Mouse (Mus musculus) liver, embryonic 14.5 days (tissue): ENCODE results near the gene Midn. TPM values are rescaled to one million over a fixed set of nuclear protein-coding genes. Genes with fewer than 3 reads are reported as not detected.
A peak's percentile ranks its signal among the peaks of the same experiment; 100 is the strongest.

Experiments used
- ATAC-seq: fragments of 200-750 bp; cut with Nextera tagmentation; 2 replicates; pipeline ENCODE4 v1.8.0; 2017; ENCODE audit warnings: moderate number of reproducible peaks, mild to moderate bottlenecking, moderate library complexity; ENCODE audit not compliant: insufficient read depth
- DNase-seq, 3 experiments: peaks; one replicate each; pipeline ENCODE4 v3.0.0-alpha.2; 2012 to 2013; ENCODE audit warnings: low read depth in 3 of 3, low spot score in 3 of 3
- H3K27ac ChIP-seq: fragments of 300-500 bp; sonication (generic); 2 replicates; pipeline ENCODE4 v1.5.1; 2014; ENCODE audit warnings: moderate library complexity, mild to moderate bottlenecking, control low read depth, inconsistent platforms
- H3K27me3 ChIP-seq: fragments of 300-500 bp; sonication (generic); 2 replicates; pipeline ENCODE4 v1.6.1; 2014; ENCODE audit warnings: mild to moderate bottlenecking, low read length, moderate library complexity; ENCODE audit not compliant: control insufficient read depth, insufficient read depth
- H3K36me3 ChIP-seq: fragments of 300-500 bp; sonication (generic); replicated peaks from 2 replicates; pipeline ENCODE4 v1.6.1; 2014; ENCODE audit warnings: low read depth; ENCODE audit not compliant: control insufficient read depth, insufficient read depth
- H3K4me1 ChIP-seq, 2 experiments: fragments of 200-500 bp in 1 of 2; fragments of 300-500 bp in 1 of 2; sonication (generic) in 1 of 2; replicated peaks; 2 replicates each; pipeline ENCODE4 v1.6.1; 2012 to 2014; ENCODE audit warnings: antibody characterized with exemption in 1 of 2, inconsistent platforms in 1 of 2, low read length in 1 of 2; ENCODE audit not compliant: control insufficient read depth in 2 of 2, insufficient read depth in 2 of 2
- H3K4me2 ChIP-seq: fragments of 300-500 bp; sonication (generic); 2 replicates; pipeline ENCODE4 v1.6.1; 2014; ENCODE audit warnings: low read depth, mild to moderate bottlenecking, control low read depth, moderate library complexity
- H3K4me3 ChIP-seq, 2 experiments: fragments of 200-500 bp in 1 of 2; fragments of 300-500 bp in 1 of 2; sonication (generic) in 1 of 2; 2 replicates each; pipeline ENCODE4 v1.5.1; 2012 to 2014; ENCODE audit warnings: low read depth in 2 of 2, low read length in 2 of 2, mild to moderate bottlenecking in 2 of 2, control low read depth in 1 of 2, inconsistent platforms in 1 of 2, moderate library complexity in 1 of 2; ENCODE audit not compliant: insufficient read depth in 1 of 2
- H3K9ac ChIP-seq: fragments of 300-500 bp; sonication (generic); replicated peaks from 2 replicates; pipeline ENCODE4 v1.6.1; 2014; ENCODE audit warnings: mild to moderate bottlenecking, control low read depth, moderate library complexity
- H3K9me3 ChIP-seq: fragments of 300-500 bp; sonication (generic); 2 replicates; pipeline ENCODE4 v1.6.1; 2016; ENCODE audit warnings: low read length, mixed read lengths; ENCODE audit not compliant: control insufficient read depth
- CTCF ChIP-seq: IDR thresholded peaks from 2 replicates; pipeline ENCODE4 v1.5.1; 2016; ENCODE audit warnings: antibody characterized with exemption, low read depth, control low read depth
- EP300 ChIP-seq: IDR thresholded peaks from 2 replicates; pipeline ENCODE4 v1.6.1; 2016; ENCODE audit warnings: antibody characterized with exemption, low read depth
- WGBS: fragments of 180-500 bp; shearing (Covaris S2); extraction: QIAGEN DNeasy Blood & Tissue Kit; methylation state at CpG from one replicate; pipeline ENCODE4 v1.1.7; 2014; ENCODE audit not compliant: insufficient replicate concordance; 5-methylcytosine and 5-hydroxymethylcytosine counted together
- polyA plus RNA-seq, 2 experiments: library from polyadenylated mRNA; depleted of rRNA in 1 of 2; stranded (reverse) in 1 of 2; unstranded in 1 of 2; fragments of >200 nt; fragmentation: Nextera tagmentation in 1 of 2; extraction: Ambion mirVana in 1 of 2; gene quantifications; 2 replicates each; pipeline versions ENCODE4 v1.2.1 to v1.2.3; 2012 to 2014

Midn gene
- polyA plus RNA-seq, 2 experiments, result 5.1 to 9.1 TPM

GRCm38 (mm10) chr10:80142530-80142925 lies 5.5 kb upstream of the Midn start:
- H3K4me3 ChIP-seq, result peak overlapping the region; percentile 70 to 71
- TF ChIP-seq EP300, result no peak
- no peak for TF ChIP-seq CTCF
- H3K9me3 ChIP-seq, result no peaks in the 10 kb centered on the region
- peak overlapping the region; percentile 94 for H3K4me2 ChIP-seq
- WGBS, result 0% methylated on average over 15 of the region's 15 CpGs
- peaks cover 16% of the 10 kb centered on the region for H3K36me3 ChIP-seq
- H3K9ac ChIP-seq, result peak overlapping the region; percentile 84
- peaks cover 24 to 38% of the 10 kb centered on the region in 2 experiments for H3K4me1 ChIP-seq
- peaks cover 19% of the 10 kb centered on the region for H3K27me3 ChIP-seq
- ATAC-seq (peak; percentile 45), DNase-seq (no peak)
- H3K27ac ChIP-seq, result peak overlapping the region; percentile 86

GRCm38 (mm10) chr10:80143664-80144063 lies 4.4 kb upstream of the Midn start:
- ATAC-seq (no peak), DNase-seq (no peak)
- Histone ChIP-seq H3K9me3 (no peaks in the 10 kb centered on the region), H3K9ac (no peak overlapping the region), H3K27me3 (peaks cover 8% of the 10 kb centered on the region), H3K36me3 (peaks cover 16% of the 10 kb centered on the region), H3K4me1 (peaks cover 28 to 39% of the 10 kb centered on the region in 2 experiments), H3K27ac (no peak overlapping the region), H3K4me3 (no peak overlapping the region), H3K4me2 (no peak overlapping the region)
- no peak for TF ChIP-seq CTCF
- no peak for TF ChIP-seq EP300
- WGBS, result 88% methylated on average over 7 of the region's 7 CpGs

GRCm38 (mm10) chr10:80144159-80144558 lies 3.9 kb upstream of the Midn start:
- H3K9ac ChIP-seq, result no peak overlapping the region
- 80% methylated on average over 12 of the region's 12 CpGs for WGBS
- H3K27ac ChIP-seq, result no peak overlapping the region
- H3K9me3 ChIP-seq, result no peaks in the 10 kb centered on the region
- TF ChIP-seq EP300 (no peak), CTCF (no peak)
- H3K4me1 ChIP-seq, result peaks cover 28 to 39% of the 10 kb centered on the region in 2 experiments
- H3K36me3 ChIP-seq, result peaks cover 16% of the 10 kb centered on the region
- H3K27me3 ChIP-seq, result peaks cover 3% of the 10 kb centered on the region
- H3K4me3 ChIP-seq, result no peak overlapping the region
- no peak overlapping the region for H3K4me2 ChIP-seq
- ATAC-seq (no peak), DNase-seq (no peak)

DNA sequence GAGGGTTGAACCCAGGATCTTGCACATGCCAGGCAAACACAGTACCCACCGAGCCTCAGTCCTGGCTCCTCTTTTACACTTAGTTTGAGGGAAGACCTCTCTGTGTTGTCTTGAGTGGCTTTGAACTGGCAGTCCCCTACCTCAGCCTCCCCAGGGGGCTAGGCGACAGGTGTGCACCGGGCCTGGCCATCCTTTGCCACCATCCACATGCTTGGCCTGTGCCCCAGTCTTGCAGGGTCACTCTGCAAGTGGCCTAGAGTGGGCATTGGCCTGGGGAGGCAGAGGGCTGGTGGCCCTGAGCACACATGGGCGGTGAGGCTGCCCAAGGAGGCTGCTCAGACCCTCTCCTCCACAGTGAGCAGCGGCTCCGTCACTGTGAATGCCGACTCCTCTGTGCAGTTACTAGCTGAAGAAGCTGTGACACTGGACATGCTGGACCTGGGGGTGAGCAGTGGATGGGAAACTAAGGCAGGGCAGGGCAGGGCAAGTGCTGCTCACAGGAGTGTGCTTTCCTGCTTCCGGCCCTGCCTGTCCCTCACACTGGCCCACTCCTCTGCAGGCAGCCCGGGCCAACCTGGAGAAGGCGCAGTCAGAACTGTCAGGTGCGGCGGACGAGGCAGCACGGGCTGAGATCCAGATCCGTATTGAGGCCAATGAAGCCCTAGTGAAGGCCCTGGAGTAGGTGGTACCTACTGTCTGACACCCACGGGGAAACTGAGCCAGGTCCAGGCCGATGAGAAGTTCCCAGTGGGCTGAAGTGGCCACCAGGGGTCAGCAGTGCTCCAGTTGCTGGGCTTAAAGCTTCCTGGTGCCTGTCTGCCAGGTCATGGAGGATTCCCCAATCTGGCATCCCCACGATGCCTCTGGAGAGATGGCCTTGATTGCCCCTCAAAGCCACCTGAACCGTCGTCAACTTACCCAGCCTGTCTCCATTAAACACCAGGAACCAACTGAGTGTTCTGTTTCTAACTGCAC lies 2.9 kb upstream of the Midn start:
- no peak overlapping the region for H3K4me2 ChIP-seq
- H3K36me3 ChIP-seq, result peaks cover 16% of the 10 kb centered on the region
- H3K4me3 ChIP-seq, result no peak overlapping the region
- no peak for ATAC-seq
- no peaks in the 10 kb centered on the region for H3K27me3 ChIP-seq
- peak overlapping the region; percentile 52 for H3K27ac ChIP-seq
- WGBS, result 72% methylated on average over 20 of the region's 20 CpGs
- H3K9ac ChIP-seq, result no peak overlapping the region
- DNase-seq, result no peak
- TF ChIP-seq CTCF (peak; percentile 96), EP300 (no peak)
- H3K4me1 ChIP-seq, result peaks cover 28 to 34% of the 10 kb centered on the region in 2 experiments
- H3K9me3 ChIP-seq, result no peaks in the 10 kb centered on the region

DNA sequence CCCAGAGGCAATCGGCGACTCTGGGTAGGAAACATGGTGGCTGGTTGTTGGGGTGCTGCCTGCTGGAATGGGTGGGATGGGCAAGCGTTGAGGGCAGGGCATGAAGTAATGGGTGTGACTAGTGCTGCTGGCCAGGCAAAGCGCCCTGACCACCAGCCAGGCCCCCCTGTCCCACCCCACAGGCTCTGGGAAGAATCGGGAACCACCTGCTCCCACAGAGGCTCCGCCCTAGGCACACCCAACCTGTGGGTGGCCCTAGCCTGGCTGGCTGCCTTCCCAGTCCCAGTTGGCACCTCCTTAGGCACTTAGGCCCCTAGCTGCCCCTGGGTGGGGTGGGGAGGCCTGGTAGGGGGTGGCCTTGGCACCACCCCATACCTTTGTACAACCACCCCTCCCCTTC lies 2.2 kb upstream of the Midn start:
- Histone ChIP-seq H3K4me2 (peak overlapping the region; percentile 39; the same call in 1 of the 2 replicates), H3K4me3 (no peak overlapping the region), H3K36me3 (peaks cover 16% of the 10 kb centered on the region), H3K27me3 (no peaks in the 10 kb centered on the region), H3K9me3 (no peaks in the 10 kb centered on the region), H3K27ac (peak overlapping the region; percentile 94), H3K4me1 (peaks cover 25 to 31% of the 10 kb centered on the region in 2 experiments), H3K9ac (no peak overlapping the region)
- WGBS, result 58% methylated on average over 6 of the region's 6 CpGs
- TF ChIP-seq EP300, result no peak
- TF ChIP-seq CTCF, result no peak
- DNase-seq (no peak), ATAC-seq (no peak)
